Mouse (Mus musculus) brain, embryonic 14.5 days (tissue): ENCODE results near the gene Myrfl.

Experiments
- CTCF ChIP-seq: fragments of 200-500 bp; IDR thresholded peaks from 2 replicates; pipeline ENCODE4 v1.5.1; 2012; ENCODE audit warnings: inconsistent platforms, mild to moderate bottlenecking, moderate library complexity, borderline replicate concordance; ENCODE audit not compliant: insufficient read depth, insufficient read length; ENCODE audit errors: extremely low read depth
- POLR2A ChIP-seq: fragments of 200-500 bp; IDR thresholded peaks from 2 replicates; pipeline ENCODE4 v1.6.1; 2012; ENCODE audit warnings: mild to moderate bottlenecking, inconsistent platforms, borderline replicate concordance; ENCODE audit not compliant: poor library complexity, insufficient read depth, insufficient read length, severe bottlenecking; ENCODE audit errors: extremely low read depth

- no peak for TF ChIP-seq CTCF
- no peak for TF ChIP-seq POLR2A
These were observed 33.8 kb upstream of the Myrfl start for GRCm38 (mm10) chr10:116930506-116930905.
